Mouse (Mus musculus): Measurements from ENCODE around the gene Ppp4r1.

Gene Ppp4r1

DNA sequence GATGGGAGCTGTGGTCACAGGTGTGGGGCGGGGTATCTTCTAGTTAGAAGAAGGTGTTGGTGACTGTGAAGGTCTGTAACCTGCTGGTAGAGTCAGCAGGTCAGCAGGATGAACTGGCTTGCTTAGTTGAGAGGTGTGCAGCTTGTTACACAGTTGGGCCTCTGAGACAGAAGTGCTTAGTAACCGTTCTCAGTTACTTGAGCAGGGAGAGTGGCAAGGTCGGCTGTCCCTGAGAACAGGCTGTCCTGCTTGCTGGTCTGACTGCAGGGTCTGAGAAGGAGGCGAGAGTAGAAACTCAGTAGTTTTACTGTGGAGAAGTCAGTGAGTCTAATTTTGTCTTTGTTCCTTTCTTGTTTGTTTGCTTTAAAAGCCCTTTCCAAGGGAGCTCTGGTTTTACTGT is 23.6 kb downstream of the Ppp4r1 start:
- no peak for DNase-seq (ENCODE audit: low spot score)

DNA sequence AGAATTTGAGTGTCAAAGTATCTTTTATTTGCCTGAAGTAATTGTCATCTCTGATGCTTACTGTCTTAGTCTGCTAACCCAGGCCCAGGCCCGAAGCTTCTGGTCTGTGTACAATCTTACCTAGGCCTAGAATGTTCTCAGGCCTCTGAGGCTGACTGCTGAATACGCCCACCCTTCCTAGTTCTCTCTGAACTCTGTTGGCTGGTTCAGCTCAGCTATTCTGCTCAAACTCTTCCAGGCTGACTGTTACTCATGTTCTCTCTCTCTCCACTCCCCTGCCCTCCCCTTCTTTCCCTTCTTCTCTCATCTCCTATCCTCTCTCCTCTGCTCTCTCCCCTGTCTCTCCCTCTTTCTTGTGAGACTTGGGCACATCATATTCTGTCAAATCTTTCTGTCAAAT is 24.0 kb downstream of the Ppp4r1 start:
- DNase-seq (ENCODE audit: low spot score): no peak

DNA sequence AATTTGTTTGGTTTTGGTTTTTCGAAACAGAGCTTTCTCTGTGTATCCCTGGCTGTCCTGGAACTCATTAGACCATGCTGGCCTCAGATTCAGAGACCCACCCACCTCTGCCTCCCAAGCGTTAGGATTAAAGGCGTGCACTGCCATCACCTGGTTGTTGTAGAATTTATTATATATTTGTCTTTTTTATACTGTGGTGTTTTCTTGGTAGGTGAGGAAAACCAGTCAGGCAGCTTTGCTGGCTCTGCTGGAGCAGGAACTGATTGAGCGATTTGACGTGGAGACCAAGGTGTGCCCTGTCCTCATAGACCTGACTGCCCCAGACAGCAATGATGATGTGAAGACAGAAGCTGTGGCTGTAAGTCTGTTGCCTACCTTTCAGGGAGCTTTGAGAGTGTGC is 28.7 kb downstream of the Ppp4r1 start:
- no peak for DNase-seq (ENCODE audit: low spot score)

DNA sequence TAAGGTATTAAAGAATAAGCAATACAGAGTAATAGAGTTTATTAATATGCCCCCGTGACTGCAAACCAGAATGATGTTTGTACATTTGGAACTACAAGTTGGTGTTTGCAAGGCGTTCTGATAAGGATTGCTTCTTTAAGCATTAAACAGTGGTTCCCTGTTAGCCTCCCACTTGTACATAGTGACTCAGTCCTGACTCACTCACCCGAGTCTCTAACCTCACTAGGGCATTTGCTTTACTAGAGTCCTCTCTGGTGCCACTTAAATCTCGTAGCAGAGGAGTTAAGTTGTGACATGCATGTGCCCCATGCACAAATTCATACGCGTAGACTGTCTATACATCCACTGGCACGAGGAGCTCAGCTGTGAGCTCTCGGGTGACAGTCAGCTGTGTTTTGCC is 31.4 kb downstream of the Ppp4r1 start:
- DNase-seq (ENCODE audit: low spot score): no peak

DNA sequence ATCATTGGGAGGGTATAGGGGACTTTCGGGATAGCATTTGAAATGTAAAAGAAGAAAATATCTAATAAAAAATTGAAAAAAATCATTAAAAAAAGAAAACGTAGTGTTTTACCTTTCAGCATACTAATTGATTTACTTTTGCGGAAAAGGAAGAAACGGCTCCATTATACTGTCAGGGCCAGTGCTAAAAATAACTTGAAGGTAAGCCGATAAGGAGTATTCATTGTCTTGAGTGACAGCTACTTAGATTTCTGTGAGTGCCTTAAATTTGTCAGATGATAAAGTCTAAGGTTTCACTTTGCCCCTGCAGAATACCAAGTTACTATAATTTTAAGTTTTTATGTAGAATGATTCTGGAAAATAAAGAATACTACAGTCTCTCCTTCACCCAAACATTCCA is 37.8 kb downstream of the Ppp4r1 start:
- DNase-seq (ENCODE audit: low spot score): no peak

DNA sequence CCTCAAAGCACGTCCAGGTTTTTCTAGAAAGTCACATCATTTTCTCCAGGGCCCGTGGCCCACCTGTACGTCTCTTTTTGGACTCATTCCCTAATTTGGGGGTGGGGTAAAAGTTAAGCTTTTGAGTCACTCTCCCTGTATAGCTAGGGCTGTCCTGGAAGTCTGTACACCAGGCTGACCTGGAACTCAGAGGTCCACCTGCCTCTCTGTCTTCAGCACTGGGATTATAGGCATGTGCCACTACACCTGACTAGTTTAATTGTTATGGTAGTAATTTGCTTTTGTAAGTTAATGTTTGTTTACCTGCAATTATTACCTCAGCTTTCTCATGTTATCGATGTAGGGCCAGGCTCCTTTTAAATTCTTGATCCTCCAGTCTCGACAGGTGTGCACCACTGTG is 40.0 kb downstream of the Ppp4r1 start:
- DNase-seq (ENCODE audit: low spot score): no peak

DNA sequence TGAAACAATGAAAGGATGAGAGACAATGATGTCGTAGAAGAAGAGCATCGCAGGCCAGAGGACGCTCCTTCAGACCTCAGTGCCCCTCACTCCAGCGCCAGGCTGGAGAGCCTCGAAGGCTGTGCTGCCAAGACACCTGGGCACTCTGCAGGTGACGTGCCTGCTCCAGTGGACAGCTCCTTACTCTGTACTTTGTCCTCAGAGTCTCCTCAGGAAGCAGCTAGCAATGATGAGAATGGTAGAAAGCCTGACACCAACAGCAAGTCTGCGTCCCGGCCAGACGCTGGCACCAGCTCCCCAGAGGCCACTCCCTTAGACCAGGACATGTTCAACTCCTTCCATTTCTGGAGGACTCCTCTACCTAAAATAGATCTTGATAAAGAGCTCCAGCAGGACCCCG is 41.9 kb downstream of the Ppp4r1 start:
- no peak for DNase-seq (ENCODE audit: low spot score)

DNA sequence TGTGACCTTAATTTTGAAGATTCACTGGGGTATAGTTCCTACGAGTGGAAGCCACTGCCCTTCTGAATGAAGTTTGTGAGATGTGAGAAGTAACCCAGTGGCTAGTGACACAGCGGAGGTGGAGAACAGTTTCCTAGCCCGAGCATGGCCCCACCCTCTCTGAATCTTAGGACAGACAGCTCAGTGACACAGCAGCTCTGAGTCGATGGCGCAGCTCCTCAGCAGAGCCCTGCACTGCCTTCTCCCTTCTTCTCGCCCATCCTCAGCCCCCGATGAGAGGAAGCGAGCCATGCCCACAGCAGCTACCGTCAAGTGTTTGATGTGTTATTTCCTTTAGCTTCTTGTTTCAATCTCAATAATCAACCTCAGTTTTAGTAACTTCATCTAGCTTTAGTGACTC is 43.9 kb downstream of the Ppp4r1 start:
- no peak for DNase-seq (ENCODE audit: low spot score)

DNA sequence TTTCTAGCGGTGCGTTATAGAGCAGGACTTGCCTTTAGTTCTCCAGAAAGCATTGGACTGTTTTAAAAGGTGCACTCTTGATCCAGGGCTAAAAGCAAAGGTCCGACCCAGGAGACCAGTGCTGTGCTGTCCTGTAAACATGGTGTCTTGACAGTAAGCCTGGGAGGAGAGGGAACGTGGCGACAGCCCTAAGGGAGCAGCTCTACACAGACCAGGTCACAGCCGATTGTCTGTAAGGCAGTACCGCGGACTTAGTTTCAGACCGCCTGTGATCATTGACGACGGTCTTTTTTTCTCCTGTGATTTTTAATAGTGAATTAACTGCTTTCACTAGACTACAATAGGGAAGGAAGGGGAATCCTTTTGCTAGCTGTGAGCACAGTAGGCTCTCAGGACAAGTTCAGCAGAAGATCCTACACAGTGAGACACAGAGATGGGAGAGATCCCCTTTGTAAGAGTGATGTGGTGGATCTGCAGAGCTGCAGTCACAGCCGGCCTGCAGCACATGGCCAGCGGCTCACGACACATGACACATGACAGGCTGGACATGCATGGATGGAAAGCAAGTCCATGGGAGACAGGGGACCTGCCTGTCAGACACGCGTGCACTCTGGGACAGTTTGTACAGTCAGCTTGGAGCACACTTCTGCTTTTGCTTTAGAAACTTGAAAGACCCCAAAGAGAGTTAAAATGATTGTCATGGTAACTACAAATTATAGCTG is 44.9 kb downstream of the Ppp4r1 start:
- DNase-seq (ENCODE audit: low spot score): no peak

DNA sequence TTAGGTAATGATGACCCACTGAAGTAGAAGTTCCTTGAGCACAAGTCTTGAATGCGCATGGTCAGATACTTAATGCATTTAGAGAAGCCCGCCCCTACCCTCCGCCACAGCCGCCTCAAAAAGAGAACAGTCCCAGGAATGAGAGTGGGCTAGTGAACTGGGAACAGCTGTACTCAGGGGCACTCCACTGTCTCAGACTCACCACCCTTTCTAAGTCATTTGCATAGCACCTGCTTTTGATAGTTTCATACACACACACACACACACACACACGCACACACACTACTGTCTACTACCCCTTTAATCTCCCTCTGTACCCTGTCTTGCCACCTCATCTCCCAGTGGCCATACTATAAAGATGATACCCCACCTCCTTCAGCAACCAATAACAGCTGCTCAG is 45.5 kb downstream of the Ppp4r1 start:
- DNase-seq (ENCODE audit: low spot score): no peak

DNA sequence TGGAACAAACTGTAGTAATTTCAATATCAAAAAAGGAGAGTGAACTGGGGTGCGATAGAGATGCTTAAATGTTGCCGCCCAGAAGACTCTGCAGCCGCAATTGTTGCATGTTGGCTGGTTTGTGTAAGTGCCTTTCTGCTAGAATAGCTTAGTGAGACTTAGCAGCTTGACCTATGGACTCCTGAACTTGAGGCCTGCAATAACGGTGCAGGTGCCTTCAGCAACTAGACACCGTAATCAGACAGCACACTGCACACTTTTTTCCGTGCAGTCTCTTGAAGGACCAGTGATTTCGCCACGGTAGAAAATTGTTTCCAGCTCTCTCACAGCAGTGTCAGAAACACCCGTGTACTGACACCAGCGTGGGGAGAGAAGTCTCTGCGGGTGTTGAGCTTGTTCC is 46.6 kb downstream of the Ppp4r1 start:
- no peak for DNase-seq (ENCODE audit: low spot score)

DNA sequence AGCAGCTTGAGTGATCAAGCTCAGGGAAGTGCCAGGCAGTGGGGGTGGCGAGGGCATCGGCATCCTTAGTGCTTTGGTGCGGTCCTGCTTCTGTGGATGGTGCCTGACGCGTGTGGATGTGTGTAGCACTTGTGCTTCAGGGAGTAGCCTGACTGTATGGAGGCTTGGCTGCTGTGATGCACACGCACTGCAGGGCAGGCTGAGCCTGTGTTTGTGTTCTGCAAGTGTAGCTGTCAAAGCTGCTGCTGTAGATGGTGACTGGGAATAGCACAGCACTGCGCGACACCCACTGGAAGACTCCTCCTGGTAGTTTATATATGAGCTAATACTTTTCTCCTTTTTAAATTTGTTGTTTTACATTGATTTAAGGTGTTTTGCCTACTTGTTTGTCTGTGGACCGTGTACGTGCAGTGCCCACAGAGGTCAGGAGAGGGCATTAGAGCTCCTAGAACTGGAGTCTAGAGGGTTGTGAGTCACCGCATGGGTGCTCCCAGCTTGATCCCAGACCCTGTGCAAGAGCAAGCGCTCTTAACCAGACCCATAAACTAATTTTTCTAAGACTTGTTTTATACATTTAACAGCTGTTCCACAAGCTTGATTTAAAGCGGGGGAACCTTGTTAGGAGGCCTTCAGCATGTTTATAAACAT is 48.0 kb downstream of the Ppp4r1 start:
- peak; percentile 54 for DNase-seq (ENCODE audit: low spot score)

DNA sequence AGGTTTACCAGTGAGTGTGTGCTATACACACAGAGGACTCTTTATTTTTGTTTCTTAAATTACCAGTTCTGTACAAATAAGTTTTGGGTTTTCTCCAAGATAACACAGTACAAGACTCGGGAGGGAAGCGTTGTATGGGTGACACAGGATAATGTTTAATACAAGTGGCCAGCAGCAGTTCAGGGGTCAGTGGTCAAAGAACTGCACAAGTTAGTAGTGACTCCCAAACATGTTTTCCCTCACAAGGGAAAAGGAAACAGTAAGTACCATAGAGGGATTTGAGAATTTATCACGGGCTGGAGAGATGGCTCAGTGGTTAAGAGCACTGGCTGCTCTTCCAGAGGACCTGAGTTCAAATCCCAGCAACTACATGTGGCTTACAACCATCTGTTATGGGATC is 51.5 kb downstream of the Ppp4r1 start:
- no peak for DNase-seq (ENCODE audit: low spot score)

DNA sequence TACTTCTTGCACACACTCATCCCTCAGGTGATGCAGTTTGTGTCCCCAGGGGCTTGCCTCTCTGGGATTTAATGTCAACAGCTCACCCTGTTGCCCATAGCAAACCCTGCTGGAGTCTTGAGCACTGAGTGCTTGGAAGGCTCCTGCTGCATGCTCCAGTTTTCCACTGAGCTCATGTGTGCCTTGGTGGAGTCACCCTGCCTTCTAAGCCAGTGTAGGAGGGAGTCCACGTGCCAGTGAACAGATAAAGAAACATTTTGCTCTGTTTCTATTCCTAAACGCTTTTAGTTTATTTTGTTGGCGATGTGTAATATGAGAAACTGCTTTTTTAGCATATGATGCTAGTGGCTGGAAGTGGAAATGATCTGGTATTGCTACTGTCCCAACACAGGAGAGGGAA is 54.4 kb downstream of the Ppp4r1 start:
- DNase-seq (ENCODE audit: low spot score): no peak

DNA sequence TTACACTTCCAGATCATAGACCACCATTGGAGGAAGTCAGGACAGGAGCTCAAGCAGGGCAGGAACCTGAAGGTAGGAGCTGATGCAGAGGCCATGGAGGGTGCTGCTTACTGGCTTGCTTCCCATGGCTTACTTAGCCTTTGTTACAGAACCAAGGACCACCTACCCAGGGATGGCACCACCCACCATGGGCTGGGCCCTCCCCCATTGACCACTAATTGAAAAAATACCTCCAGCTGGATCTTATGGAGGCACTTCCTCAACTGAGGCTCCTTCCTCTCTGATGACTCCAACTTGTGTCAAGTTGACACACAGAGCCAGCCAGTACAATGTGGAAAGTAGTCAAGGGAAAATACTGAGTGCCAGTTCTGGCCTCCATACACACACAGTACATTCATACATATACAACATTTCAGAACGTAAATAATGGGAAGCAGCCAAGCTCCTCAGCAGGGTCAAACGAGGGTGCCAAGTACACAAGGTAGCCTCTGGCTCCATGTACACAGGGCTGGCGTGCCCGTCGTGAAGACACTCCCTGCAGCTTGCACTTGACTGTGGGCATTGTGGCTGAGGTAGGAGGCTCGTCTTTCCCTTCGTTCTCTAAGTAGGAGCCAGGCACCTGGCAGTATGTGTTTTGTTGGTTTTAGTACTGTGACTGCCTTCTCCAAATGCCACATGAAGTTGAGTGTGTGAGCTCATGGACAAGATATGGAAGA is 57.3 kb downstream of the Ppp4r1 start:
- no peak for DNase-seq (ENCODE audit: low spot score)

DNA sequence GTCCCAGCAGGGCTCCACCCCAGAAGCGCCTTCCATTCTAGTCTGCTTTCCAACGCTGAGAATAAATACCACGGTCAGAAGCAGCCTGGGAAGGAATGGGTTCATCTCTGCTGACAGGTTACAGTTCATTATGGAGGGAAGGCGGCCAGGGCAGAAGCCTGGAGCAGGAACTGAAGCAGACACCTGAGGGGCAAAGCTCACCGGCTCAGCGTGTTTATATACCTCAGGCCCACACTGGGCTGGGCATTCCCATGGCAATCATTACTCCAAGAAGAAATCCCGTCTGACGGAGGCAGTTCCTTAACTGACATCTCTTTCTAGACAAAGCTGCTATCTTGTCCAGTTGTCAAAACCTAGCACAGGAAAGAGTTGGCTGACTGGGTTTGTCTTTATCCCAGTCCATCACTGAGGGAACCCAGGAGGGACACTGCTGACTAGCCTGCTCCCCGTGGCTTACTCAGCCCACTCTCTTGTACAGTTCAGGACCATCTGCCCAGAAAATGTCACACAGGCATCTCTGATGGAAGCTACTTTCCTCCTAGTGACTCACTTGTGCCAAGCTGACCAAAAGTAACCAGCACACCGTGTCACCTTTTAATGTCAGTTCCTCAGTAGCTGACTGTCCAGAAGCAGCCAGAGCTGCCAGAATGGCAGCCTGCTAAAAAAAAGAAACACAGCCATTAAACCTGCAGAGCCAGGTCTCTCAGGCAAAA is 60.5 kb downstream of the Ppp4r1 start:
- DNase-seq (ENCODE audit: low spot score): no peak

DNA sequence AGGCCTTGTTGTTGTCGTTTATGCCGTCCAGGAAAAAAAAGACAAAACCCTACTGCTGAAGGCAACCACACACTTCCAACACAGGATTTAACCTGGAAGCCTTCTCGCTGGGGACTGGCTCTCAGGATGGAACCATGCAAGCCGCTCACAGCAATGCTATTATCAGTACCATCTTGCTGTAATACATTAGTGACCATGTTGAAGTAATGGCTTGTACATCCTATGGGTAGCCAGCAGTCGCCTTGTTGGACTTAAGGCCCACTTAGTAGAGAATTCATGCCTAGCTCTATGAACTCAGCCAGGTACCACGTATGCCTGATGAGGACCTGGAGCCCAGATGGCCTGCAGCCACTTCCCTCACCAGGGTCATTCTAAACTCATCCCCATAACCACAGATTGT is 63.0 kb downstream of the Ppp4r1 start:
- DNase-seq (ENCODE audit: low spot score): no peak

DNA sequence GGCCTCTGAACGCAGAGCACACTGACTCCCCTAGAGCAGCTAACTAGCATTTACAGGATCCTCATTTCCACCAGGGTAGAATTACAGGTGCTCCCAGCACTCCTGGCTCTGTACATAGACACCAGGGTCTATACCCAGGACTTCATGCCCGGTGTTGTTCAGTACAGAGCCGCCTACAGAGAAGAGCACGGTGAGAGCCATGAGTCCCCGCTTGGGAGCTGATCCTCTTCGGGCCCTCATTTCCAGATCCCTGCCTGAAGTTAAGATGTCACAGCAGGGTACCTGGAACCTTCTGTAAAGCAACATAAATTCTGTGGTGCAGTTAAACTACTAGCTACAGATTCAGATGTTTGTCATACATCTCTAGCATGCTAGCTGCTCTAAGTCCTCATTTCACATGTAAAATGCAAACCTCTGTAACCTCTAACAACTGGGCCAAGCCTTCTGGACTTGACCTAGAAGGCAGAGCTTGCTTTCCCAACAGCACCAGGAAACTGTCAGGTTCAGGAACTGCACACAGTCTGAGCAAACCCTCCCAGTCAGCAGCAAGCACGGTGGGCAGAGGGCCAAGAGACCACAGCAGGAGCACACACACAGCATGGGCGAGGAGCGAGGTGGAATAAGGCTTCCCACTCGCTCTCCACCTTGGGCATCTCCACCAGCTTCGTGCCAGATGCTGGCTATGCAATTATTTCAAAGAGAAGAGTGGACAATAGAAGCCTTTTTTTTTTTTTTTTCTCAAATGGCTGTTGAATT is 65.5 kb downstream of the Ppp4r1 start:
- no peak for DNase-seq (ENCODE audit: low spot score)

DNA sequence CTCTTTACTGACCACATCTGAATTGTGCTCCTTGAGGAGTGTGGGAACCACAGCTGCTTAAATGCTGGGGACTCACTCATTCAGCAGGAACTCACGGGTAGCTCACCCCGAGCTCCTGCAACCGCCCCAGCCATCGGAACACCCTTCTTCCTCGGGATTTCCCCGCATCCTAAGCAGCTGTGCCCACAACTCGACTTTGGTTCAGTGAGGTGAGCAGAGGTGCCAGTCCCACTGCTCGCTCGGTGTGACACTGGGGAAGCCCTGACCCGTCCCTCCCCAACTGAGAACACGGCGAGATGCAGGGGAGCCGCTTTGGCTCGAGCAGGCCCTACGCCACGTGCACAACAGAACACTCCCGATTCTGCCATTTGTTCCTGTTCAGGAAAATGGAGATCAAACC is 68.1 kb downstream of the Ppp4r1 start:
- DNase-seq (ENCODE audit: low spot score): no peak

DNA sequence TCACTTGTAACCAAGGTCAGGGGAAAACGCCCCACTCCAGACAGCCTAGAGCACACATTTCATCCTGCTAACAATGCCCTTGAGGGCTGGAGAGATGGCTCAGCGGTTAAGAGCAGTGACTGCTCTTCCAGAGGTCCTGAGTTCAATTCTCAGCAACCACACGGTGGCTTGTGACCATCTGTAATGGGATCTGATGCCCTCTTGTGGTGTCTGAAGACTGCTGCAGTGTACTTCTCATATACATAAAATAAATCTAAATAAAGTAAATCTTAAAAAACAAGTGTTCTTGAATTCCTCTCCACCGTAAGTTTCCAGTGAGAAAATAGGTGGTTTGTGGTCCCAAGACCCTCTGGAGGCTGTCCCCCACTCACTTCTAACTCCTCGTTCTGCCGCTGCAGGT is 69.4 kb downstream of the Ppp4r1 start:
- DNase-seq (ENCODE audit: low spot score): no peak

DNA sequence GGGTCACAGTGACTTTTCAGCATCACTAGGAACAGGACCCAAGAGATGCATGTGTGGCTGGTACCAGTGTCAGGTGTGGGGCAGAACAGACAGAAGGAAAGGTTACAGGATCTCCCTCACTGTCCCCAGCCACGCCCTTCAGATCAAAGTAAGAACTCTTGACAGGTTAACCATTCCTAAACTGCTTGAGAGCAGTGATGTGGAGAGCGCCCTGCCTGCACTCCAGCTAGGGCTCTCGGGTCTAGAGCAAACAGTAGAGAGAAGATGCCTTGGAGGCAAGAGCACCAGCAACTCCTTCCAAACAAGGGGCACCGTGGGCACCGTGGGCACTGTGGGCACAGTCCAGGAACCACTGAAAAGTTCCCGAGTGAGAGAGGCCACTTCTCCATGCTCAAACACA is 71.0 kb downstream of the Ppp4r1 start:
- no peak for DNase-seq (ENCODE audit: low spot score)

DNA sequence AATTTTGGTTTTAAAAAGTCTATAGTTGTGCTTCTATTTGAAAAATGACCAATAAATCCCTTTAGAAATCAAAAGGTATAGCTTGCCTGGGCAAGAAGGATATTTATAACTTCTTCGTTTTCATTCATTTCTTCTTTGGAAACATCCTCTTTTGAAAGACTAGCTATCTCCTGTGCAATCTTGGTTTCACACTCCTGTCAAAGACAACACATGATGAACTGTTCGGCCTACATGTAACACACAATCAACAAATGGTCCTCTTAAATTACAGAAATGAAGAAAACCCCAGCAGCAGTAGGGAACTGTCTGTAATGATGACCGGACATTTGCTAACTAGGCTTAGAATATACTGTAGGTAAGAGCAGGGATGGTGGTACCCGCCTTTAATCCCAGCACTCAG is 71.6 kb downstream of the Ppp4r1 start:
- no peak for DNase-seq (ENCODE audit: low spot score)
